Mouse (Mus musculus) G1E (cell line): ENCODE data around the gene Ccr3.

Source experiments
- CTCF ChIP-seq: IDR thresholded peaks from 2 replicates; pipeline ENCODE4 v1.5.1; 2012; ENCODE audit warnings: low read depth, low read length, inconsistent platforms, mixed read lengths
- GATA1 ChIP-seq: IDR thresholded peaks from 2 replicates; pipeline ENCODE4 v1.6.1; 2012; ENCODE audit warnings: borderline replicate concordance, low read length, inconsistent platforms, mixed read lengths
- POLR2AphosphoS5 ChIP-seq: IDR thresholded peaks from 2 replicates; pipeline ENCODE4 v1.6.1; 2012; ENCODE audit warnings: low read depth, low read length, inconsistent platforms; ENCODE audit not compliant: insufficient replicate concordance
- TAL1 ChIP-seq: conservative IDR thresholded peaks from 2 replicates; pipeline ENCODE4 v1.6.1; 2012; ENCODE audit warnings: low read depth, low read length, inconsistent platforms, mixed read lengths

- TF ChIP-seq POLR2AphosphoS5 (no peak), CTCF (no peak), TAL1 (no peak), GATA1 (no peak)
These were observed 19.2 kb downstream of the Ccr3 start for GRCm38 (mm10) chr9:124040932-124041331.
